Mouse (Mus musculus): Measurements from ENCODE around the gene Inka1.
A peak's percentile ranks its signal among the peaks of the same experiment; 100 is the strongest.
"Not testable (repeated sequence)": the region's sequence is repeated elsewhere in the genome, so short reads cannot be mapped to it uniquely, and the experiment has no call there.

Inka1 gene

DNA sequence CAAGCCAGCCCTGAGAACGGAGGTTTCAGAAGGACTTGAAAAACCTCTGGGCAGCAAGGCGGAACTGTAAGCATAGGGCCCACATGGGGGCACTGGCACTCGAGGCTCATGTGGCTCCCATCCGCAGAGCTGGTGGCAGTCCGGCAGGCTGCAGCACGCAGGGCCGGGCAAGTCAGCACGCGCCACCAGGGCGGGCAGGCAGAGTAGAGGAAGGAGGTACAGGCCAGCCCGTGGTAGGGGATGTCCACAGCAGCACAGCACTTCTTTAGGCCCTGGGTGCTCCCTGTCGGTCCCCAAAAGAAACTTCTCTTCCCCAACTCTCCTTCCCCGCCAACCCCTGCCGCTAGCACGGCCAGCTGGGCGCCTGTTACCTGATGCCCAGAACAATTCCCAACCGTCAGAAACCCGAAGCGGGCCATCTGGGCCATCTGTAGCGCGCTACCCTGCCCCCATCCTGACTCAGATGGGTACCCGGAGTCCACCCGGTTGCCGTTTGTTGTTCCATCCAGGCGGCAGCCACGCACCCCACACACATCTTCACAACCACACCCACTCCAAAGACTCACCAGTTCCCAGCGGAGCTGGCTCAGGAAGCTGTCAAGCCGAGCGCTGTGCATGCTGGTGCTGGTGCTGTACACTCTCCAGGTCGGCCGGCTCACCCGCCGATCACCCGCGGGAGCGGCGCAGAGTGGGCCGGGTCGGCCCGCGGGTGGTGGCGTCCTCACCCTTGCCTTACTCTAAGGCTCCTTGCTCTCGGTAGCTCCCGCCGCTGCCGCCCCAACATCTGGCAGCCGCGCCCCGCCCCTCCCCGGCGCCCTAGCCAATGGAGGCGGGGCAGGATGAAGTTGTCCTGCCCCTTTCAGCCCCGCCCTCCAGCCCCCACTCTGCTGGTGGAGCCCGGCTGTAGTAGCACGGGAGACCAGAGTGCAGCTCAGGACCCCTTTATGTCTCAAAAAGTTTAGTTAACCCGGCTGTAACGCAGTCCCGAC is at the start of gene Inka1:
Gene Inka1 (minus strand): TSS at position 749 of the 989 bp plus-strand sequence.
- DNase-seq (ENCODE audit: low spot score in 2 of 2) = peak; percentile 55 to 63

DNA sequence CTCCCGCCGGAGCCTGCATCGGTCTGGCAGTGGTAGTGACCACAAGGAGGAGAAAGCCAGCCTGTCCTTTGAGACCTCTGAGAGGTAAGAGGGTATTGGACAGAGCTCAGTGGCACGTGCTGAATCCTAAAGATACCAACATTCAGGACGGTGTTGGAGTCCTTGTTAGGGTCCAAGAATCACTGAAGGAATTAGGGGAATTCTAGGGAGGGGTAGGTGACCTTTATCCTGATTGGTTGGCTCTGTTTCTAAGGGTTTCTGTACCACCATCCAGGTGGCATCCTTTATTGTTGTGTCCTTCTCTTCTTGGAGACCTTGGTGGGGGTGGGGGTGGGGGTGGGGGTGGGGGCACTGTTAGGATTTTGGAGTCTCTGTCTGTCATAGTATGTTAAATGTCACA is 46.4 kb upstream of the Inka1 start:
- no peak for DNase-seq (ENCODE audit: low spot score in 2 of 2)

DNA sequence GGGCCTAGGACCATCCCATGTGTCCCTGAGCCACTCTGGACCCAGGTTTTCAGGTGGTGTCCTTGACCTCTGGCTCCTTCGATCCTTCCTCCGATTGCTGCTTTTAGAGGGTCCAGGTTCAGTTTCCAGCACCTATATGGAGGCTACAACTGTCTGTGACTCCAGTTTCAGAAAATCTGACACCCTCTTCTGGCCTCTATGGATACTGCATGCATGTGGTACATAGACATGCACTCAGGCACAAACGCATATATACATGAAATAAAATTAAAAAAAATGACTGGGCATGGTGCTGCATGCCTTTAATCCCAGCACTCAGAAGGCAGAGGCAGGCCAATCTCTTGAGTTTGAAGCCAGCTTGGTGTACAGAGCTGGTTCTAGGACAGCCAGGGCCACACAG is 42.2 kb upstream of the Inka1 start:
- no peak for DNase-seq (ENCODE audit: low spot score in 2 of 2)

DNA sequence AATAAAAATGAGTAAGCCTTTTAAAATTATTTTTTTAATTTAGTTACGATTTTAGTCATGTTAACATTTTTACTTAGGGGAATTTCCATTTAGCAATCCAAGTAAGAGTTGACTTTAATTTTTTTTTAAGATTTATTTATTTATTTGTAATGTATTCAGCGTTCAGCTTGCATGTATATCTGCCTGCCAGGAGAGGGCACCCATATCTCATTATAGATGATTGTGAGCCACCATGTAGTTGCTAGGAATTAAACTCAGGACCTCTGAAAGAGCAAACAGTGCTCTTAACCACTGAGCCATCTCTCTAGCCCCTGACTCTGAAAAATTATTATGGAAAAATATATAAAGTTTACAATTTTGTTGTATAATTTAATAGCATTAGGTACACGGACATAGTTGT is 40.9 kb upstream of the Inka1 start:
- DNase-seq (ENCODE audit: low spot score in 2 of 2) = no peak

DNA sequence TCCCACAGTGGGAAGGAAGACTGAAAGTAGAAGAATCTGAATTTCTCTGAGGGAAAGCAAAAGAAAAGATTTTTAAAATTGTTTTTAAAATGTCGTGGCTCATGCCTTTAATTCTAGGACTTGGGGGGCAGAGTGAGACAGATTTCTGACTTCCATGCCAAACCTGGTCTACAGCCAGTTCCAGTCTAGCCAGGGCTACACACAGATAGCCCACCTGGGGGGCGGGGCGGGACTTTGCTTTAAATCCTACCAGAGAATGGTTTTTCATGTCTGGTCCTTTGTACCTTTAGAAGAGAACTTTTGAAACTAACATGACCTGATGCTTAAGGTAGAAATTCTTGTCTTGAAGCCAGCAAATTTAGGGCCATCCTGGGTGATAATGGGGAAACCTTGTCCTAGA is 37.5 kb upstream of the Inka1 start:
- no peak for DNase-seq (ENCODE audit: low spot score in 2 of 2)

DNA sequence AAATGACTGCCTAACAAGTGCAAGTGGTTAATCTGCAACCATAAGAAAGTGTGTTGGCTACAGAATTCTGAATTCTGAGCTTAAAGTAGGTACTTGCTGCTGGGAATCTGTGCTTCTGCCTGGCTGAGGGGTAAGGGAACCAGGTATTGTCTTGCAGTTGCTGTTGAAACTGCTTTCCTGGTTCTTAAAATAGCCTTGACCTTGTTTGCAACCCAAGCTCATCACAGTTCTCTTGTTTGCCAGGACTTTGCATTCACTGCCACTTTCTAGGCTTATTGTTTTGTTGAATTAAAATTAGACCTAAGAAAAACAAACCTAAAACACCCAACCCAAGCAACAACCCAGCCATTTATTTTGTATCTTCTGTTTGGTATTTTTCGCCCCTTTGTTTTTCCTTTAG is 35.1 kb upstream of the Inka1 start:
- DNase-seq (ENCODE audit: low spot score in 2 of 2) = no peak

DNA sequence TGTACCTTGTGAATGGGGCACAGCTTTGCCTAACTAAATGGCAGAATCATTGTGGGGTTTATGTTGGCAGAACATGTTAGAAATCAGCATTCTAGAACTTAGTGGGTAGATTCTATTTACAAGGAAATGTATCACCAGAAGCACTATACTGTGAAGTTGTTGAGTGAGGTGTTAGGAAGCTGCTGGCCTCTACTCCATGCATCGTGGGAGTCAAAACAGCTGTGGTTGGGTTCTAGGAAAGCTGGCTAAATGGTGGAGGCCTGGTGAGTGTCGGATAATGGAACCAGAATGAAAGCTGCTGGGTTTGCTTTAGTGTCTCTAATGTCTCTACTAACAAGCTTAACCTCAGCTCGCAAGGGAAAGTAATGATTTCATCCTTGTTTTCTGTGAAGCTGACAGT is 31.4 kb upstream of the Inka1 start:
- DNase-seq (ENCODE audit: low spot score in 2 of 2) = no peak

DNA sequence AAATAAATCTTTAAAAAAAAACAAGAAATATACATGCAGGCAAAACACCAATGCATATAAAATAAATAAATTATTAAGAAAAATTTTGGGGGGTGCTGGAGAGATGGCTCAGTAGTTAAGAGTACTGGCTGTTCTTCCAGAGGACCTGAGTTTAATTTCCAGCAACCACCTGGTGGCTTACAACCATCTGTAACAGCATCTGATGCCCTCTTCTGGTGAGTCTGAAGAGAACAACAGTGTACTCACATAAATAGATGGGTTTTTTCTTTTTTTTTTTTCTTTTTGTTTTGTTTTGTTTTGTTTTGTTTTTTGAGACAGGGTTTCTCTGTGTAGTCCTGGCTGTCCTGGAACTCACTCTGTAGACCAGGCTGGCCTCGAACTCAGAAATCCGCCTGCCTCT is 27.9 kb upstream of the Inka1 start:
- DNase-seq (ENCODE audit: low spot score in 2 of 2) = not testable (repeated sequence)

DNA sequence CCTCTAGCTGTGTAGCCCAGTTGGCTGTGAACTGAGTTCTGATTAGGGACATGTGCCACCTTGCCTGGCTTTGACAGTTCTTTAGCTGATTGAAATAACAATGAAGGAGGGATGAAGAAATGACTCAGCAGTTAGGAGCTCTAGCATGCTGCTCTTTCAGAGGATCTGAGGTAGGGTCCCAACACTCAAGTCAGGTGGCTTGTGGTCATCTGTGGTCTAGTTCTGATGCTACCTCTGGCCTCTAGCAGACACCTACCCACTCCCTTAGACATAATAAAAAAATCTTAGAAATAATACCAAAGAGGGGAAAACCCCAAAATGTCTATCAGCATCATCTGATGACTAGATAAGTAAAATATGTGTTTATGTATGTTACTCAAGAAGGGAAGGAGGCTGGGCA is 24.7 kb upstream of the Inka1 start:
- no peak for DNase-seq (ENCODE audit: low spot score in 2 of 2)

DNA sequence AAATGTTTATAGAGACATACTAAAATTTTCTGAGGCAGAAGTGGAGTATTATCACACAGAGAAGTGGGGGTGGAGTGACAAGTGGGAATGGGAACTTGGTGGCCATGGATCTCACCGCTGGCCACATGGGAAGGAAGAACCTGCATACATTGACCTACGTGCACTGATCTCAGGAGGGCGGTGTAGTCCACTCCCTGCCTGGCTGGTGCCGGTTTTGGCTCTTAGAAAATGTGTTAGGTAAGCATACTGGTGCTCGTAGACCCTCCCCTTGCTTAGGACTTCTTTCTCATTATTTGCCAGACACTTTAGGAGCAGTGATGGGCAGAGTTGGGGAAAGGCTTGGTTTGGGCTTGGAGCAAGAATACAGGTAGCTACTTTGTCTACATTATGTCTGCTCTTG is 22.4 kb upstream of the Inka1 start:
- no peak for DNase-seq (ENCODE audit: low spot score in 2 of 2)

DNA sequence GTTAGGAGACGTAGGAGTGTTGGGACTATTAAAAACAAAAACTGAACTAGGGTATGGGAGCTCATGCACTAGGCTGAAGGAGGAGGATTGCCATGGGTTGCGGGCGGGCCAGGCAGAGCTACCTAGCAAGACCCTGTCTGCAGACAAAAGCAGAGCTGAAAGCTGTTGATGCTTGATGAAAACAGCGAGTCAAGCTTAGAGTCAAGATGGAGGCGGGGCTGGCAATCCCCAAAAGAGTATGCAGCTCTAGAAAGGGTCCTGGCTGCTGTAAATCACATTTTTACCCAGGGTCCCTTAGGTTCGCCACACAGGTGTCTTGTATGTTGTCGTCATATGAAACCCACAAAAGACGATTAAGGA is 17.8 kb upstream of the Inka1 start:
- DNase-seq (ENCODE audit: low spot score in 2 of 2) = no peak

DNA sequence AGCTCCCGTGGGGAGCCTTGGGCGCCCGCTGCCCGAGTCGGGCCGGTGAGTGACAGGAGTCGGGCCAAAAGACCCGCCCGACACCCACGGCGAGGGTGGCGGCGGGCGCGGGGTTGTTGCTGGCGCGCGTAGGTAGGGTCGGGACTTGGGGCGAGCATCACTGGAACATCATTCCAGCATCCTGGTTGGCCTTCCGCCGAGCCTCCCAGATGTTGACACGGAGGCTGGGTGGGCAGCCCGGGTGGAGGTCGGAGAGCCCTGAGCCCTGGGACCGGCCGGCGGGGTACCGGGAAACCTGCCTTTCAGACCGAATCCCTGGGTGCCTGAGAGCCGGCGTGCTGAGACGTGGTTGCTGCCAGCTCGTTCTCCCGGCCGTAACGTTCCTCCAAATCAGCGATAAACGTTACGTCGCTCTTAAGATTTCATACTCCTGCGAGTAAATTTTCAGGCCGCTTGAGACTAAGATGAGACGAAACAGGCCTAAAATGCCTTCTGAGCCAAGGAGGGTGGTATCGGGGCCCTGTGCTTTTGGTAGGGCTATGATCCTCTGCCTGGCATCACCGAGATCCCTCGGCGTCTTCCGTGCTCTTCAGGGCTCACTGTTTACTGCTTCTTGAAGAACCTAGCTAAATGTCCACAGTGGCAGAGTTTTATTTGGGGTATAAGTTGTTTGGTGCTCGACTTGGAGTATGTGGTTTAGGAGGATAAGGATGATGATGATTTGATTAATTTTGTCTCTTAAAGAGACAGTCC is 17.3 kb upstream of the Inka1 start:
- peak in 1 of 2 experiments; percentile 15 for DNase-seq (ENCODE audit: low spot score in 2 of 2)

DNA sequence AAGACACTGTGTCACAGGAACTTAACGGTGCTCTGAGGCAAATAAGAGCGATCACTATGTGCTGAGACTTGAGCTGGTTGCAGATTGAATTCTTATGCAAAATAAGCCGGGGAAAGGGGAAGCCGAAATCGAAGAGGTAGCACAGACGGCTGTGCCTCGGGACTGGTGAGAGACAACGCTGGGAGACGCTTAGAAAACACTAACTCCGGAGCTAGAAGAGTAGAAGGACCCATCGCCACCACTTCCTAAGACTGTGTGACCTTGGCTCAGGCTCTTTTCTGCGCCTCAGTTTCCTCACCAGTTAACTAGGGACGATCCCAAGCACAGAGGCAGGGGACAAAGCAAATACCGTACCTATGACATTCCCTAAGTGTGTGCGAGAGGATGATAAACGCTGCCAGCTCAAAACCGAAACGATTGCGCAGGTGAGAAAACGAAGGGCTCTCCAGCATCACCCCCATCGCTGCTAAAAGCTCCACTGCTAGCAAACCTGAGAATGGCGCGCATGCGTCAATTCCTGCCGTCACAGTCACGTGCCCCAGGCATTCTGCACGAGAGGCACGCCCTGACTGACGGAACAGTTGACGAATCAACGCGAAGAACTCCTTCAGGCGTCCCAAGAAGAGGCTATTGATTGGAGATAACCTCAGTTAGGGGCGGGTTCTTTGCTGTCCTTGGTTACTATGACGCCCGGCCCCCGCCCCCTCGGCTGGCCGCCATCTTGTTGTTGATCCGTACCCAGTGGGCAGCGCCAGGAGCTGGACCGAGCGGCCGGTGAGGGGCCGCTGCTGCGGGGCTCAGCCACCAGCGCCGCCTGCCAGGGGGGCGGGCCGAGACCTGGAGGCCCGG is 16.5 kb upstream of the Inka1 start, which contains the start of gene Ip6k1:
Gene Ip6k1 (plus strand): TSS at position 580 of the 849 bp plus-strand sequence.
- DNase-seq (ENCODE audit: low spot score in 2 of 2) = peak; percentile 100

DNA sequence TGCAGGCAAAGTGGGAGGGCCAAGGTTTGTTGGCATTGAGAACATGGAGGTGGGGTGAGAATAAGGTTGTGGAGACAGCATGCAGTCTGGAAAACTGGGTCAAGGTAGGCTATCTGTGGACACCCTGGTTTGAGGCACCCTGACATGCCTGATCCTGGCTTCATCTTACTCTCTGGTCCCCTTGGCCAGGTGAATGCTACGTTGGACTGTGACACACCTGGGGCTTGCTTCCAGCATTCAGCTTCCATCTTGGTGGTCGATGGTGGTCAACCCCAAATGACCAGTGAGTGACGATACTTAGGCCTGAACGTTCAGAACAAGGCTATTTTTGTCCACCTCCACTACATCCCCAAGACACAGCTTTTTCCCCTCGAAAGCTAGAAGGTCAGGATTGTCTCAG is 10.4 kb upstream of the Inka1 start, which contains the start of gene Gm20662:
Gene Gm20662 (plus strand): TSS at position 301 of the 400 bp plus-strand sequence.
- no peak for DNase-seq (ENCODE audit: low spot score in 2 of 2)

DNA sequence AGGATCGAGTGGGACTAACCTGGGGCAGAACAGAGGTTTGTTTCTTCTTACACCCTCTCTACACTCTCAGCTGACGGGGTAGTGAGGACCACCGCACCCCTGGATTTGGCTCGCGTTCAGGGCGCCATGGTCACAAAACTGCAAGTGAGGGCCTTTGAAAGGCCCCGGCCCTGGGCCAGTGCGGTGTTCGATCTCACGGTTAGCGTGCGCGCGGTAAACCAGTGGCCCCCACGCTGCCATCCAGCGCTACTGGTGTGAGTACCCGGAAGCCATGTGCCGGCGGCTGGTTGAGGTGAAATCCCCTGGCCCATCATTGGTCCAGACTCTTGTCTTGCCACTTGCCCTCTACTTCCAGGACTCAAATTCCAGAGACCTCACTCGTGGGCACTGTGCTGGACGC is 9.8 kb upstream of the Inka1 start:
- DNase-seq (ENCODE audit: low spot score in 2 of 2) = no peak

DNA sequence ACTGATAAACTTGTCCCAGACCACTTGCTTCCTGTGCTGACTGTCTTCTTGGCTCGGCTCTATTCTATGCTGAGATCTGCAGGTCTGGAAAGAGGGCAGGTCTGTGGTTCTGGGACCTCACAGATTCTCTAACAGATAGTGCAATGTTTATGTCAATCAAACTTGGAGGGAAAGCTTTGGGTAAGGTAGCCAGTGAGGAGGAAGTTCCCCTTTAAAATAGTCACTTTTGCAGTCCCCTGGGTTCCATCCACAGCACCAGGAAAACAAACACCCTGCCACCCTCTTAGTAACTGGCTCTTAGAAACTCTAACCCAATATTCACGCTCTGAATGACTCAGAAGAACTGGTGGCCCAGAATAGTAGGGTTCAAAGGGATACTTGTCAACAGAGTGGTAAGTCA is 8.8 kb upstream of the Inka1 start:
- no peak for DNase-seq (ENCODE audit: low spot score in 2 of 2)

DNA sequence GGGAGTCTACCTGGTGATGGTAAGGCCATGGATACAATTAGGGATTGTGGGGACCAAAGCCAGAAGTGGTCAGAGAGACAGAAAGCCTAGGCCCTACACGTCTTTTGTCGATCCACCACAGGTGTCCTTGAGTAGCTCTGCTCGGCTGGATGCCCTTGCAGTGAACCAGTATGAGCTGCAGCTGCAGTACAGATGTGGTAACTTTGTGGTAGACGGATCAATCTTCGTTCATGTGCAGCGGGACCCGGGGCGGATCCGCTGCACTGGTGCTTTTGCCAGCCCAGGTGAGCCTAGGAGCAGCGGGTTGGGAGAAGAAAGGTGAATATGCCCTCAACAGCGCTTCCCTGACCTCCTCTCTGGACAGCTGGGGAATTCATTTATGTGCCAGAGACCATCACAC is 7.3 kb upstream of the Inka1 start:
- no peak for DNase-seq (ENCODE audit: low spot score in 2 of 2)

DNA sequence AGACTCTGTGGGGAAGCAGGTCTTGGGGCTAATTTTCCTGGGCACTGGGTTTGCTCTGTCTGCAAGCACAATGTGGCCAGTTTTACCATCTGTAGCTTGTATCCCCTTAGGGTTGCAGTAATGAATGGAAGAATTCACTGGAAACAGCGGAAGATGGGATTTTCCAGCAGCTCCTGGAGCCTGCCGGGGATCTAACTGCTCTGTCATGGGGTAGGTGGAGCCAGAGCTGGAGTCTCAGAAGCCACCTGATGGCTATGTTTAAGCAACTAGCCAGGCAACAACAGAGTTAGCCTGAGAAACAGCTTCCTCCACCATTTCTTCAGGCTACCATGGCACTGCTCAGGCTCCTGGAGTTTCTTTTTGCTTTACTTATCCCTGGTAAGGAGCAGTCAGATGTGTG is 6.5 kb upstream of the Inka1 start, which contains the start of gene Cdhr4:
Gene Cdhr4 (plus strand): TSS at position 301 of the 400 bp plus-strand sequence.
- DNase-seq (ENCODE audit: low spot score in 2 of 2) = no peak

DNA sequence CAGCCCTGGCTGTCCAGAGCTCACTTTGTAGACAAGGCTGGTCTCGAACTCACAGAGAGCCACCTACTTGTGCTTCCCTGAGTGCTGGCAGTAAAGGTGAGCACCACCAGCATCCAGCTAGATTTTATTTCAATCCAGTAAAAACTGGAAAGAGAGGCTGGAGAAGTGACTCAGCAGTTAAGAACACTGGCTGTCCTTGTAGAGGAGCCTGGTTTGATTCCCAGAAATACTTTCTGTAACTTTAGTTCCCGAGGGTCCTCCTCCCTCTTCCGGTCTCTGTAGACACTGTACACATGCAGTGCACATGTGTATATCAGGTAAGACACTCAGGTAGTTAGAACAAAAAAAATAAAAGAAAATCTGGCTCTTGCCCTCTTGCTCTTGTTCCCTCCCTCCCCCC is 2.3 kb upstream of the Inka1 start:
- no peak for DNase-seq (ENCODE audit: low spot score in 2 of 2)

DNA sequence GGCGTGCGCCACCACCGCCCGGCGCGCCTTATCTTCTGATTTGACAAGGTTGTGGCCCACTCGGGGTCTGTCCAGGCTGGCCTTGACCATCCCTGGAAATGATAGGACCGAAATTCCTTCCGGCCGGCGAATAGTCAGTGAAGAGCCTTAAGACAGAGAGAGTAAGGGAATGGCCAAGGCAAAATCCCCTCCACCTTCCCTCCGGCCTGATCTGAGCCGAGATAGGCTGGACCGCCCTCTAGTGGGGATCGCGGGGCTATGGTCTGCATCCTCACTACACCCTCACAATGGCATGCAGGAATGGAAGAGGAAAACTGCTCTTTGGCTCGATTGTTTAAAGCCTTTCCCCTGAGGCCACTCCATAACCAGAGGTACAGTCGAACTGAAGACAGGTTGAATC is 697 bp upstream of the Inka1 start:
- DNase-seq (ENCODE audit: low spot score in 2 of 2) = peak; percentile 48 to 64

DNA sequence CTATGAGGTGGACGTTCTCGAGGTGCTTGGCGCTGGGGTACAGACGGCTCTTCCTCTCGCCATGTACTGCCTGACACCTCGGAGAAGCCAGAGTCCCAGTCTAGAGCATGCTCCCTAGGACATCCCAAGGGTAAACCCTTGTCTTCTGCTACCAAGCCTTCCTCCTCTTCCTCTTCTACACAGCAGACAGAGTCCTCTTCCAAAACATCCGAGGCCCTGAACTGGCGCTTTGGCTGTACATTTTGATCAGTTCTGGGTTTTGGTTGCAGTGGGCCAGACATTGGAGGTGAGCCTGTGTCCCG is 974 bp downstream of the Inka1 start:
- DNase-seq (ENCODE audit: low spot score in 2 of 2) = no peak

All from frontal cortex, postnatal 25 days (tissue).